Mouse (Mus musculus): ENCODE measurements around the gene Hist1h3c. TPM values are rescaled to one million over a fixed set of nuclear protein-coding genes. Genes with fewer than 3 reads are reported as not detected.
"Not testable (repeated sequence)": the region's sequence is repeated elsewhere in the genome, so short reads cannot be mapped to it uniquely, and the experiment has no call there.

Hist1h3c gene
- polyA plus RNA-seq (2016; fragmentation: Nextera tagmentation; extraction: Ambion mirVana) = 7.9 and 9.3 TPM in 2 replicates

DNA sequence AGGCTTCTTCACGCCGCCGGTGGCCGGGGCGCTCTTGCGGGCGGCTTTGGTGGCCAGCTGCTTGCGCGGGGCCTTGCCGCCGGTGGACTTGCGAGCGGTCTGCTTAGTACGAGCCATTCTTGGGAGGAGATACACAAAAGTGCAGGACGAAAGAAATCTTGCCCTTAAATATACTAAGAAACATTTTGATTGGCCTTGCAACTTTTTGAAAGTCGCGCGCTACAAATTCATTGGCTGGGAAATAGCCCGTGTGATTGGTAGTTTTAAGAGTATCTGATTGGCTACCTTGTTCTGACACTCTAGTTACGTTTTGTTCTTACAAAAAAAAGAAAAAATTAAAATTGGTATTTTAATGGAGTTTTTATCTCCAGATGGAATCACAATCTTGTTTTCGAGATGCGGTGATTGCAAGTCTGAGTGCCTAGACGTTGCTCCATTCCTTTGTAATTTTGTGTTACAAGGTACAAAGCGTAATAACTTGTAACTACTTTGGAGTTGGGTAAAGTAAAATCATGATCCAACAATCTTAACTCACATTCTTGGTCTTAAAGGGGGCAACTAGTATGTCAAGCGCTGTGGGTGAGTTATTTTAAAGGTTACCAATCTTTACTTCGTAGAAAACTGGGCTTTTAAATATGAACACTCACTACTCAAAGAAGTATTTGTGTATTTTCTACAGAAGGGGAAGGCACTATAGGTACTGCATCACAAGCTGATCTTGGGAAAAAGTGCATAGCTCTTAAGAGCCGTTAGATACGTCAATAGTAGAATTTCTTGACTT lies at the start of gene Hist1h3c:
TSS of gene Hist1h3c (minus strand) at position 222 of the 781 bp plus-strand sequence.
- Histone ChIP-seq H3K36me3 (no peaks in the 10 kb centered on the region), H3K27me3 (no peaks in the 10 kb centered on the region), H3K27ac (replicated peaks) (peak within 1 kb of the TSS; percentile 98), H3K9ac (replicated peaks) (peak within 1 kb of the TSS; percentile 62), H3K4me1 (peaks cover 25% of the 10 kb centered on the region), H3K4me3 (peak within 1 kb of the TSS; percentile 47), H3K9me3 (no peaks in the 10 kb centered on the region), H3K4me2 (replicated peaks) (peak within 1 kb of the TSS; percentile 67)
- WGBS = under 1% methylated on average over 26 of the region's 28 CpGs
- ATAC-seq (ENCODE audit: low FRiP score, low read depth) = peak; percentile 72

DNA sequence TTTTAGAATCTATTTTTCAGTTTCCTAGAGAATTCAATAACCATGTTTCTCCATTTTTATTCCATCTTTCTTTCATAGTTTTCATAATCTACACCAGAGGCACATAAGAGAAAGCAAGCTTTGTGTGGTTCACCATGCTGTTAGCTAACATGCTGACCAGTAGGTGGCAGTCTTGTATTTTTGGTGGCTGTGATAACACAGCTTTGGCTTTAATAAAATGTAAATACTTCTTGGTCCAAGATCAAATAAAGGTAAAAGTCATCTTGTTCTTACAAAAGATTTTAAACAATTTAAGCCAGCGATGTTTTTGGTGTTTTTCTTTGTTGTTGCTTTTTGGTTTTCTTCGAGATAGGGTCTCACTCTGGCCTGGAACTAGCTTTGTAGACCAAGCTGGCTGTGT lies 47.1 kb upstream of the Hist1h3c start:
- no peak for ATAC-seq (ENCODE audit: low FRiP score, low read depth)
- WGBS = 45% methylated on average over 2 of the region's 2 CpGs
- no peak overlapping the region for H3K4me2 ChIP-seq (replicated peaks)
- no peak overlapping the region for H3K9ac ChIP-seq (replicated peaks)
- no peaks in the 10 kb centered on the region for H3K27me3 ChIP-seq
- H3K4me3 ChIP-seq = no peak overlapping the region
- H3K36me3 ChIP-seq = no peaks in the 10 kb centered on the region
- H3K4me1 ChIP-seq = no peaks in the 10 kb centered on the region
- no peaks in the 10 kb centered on the region for H3K9me3 ChIP-seq
- no peak overlapping the region for H3K27ac ChIP-seq (replicated peaks)

DNA sequence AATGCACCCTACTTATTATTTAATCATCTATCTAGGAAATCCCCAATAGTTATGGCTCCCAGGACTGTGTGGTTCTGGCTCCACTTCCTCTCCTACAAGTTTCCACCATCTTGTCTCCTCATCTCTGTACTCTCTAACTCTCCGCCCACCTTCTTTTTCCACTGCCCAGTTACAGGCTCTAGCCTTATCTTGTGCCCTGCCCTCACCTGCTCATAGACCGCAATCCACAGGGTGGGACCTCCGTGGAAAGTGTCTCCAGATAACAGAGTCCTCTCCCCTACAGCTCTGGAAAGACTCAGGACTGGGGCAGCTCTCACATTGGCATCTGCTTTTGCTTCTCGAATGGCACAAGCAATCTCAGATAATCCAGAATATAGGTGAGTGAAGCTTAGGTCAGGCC lies 33.6 kb upstream of the Hist1h3c start:
- WGBS = 87% methylated on average over 4 of the region's 4 CpGs
- Histone ChIP-seq H3K27ac (replicated peaks) (no peak overlapping the region), H3K9me3 (no peaks in the 10 kb centered on the region), H3K4me1 (no peaks in the 10 kb centered on the region), H3K36me3 (no peaks in the 10 kb centered on the region), H3K4me3 (no peak overlapping the region), H3K9ac (replicated peaks) (no peak overlapping the region), H3K27me3 (no peaks in the 10 kb centered on the region), H3K4me2 (replicated peaks) (no peak overlapping the region)
- no peak for ATAC-seq (ENCODE audit: low FRiP score, low read depth)

DNA sequence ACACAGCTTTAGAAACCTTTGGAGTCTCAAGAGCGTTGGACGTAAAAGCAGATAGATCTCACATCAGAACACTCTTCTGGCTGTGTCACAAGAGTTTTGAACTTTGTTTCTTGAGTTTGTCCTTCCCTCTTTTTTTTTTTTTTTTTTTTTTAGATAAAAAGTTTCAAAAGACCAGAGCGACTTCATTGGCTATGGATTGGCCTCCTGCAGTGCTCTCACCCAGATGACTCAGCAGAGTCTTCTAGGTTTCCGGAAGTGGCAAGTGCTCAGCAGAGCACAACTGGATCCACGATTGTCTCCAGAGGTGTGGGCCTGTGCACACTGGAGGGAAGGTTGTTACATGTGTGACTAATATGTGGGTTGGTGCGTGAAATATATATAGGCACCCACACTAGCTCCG lies 32.9 kb upstream of the Hist1h3c start:
- Histone ChIP-seq H3K27me3 (no peaks in the 10 kb centered on the region), H3K9ac (replicated peaks) (no peak overlapping the region), H3K4me1 (no peaks in the 10 kb centered on the region), H3K4me2 (replicated peaks) (no peak overlapping the region), H3K36me3 (no peaks in the 10 kb centered on the region), H3K27ac (replicated peaks) (no peak overlapping the region), H3K4me3 (no peak overlapping the region), H3K9me3 (no peaks in the 10 kb centered on the region)
- 94% methylated on average over 7 of the region's 7 CpGs for WGBS
- ATAC-seq (ENCODE audit: low FRiP score, low read depth) = no peak

GRCm38 (mm10) chr13:23772561-23773313 lies 27.3 kb upstream of the Hist1h3c start:
- Histone ChIP-seq H3K4me2 (replicated peaks) (peak overlapping the region; percentile 40), H3K36me3 (no peaks in the 10 kb centered on the region), H3K27me3 (no peaks in the 10 kb centered on the region), H3K4me1 (peaks cover 4% of the 10 kb centered on the region), H3K4me3 (no peak overlapping the region), H3K9me3 (no peaks in the 10 kb centered on the region), H3K9ac (replicated peaks) (no peak overlapping the region), H3K27ac (replicated peaks) (no peak overlapping the region)
- peak; percentile 96 for ATAC-seq (ENCODE audit: low FRiP score, low read depth)
- 20% methylated on average over 21 of the region's 21 CpGs for WGBS

DNA sequence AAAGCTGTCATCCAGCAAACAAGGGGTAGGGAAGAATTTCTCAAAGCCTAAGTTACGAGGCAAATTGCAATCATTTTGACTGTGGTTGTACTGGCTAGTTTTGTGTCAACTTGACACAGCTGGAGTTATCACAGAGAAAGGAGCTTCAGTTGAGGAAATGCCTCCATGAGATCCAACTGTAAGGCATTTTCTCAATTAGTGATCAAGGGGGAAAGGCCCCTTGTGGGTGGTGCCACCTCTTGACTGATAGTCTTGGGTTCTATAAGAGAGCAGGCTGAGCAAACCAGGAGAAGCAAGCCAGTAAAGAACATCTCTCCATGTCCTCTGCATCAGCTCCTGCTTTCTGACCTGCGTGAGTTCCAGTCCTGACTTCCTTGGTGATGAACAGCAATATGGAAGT lies 24.2 kb upstream of the Hist1h3c start, which contains the start of gene Trim38:
TSS of gene Trim38 (plus strand) at position 301 of the 400 bp plus-strand sequence.
- H3K27ac ChIP-seq (replicated peaks); H3K4me3 ChIP-seq; H3K9ac ChIP-seq (replicated peaks); H3K36me3 ChIP-seq; H3K4me2 ChIP-seq (replicated peaks); H3K27me3 ChIP-seq; H3K9me3 ChIP-seq; ATAC-seq (ENCODE audit: low FRiP score, low read depth); H3K4me1 ChIP-seq: not testable (repeated sequence)
- 86% methylated on average over 2 of the region's 2 CpGs for WGBS

- H3K27me3 ChIP-seq = no peaks in the 10 kb centered on the region
- no peak for ATAC-seq (ENCODE audit: low FRiP score, low read depth)
- H3K9ac ChIP-seq (replicated peaks) = no peak overlapping the region
- no peak overlapping the region for H3K4me2 ChIP-seq (replicated peaks)
- H3K9me3 ChIP-seq = no peaks in the 10 kb centered on the region
- 31% methylated on average over 5 of the region's 5 CpGs for WGBS
- H3K27ac ChIP-seq (replicated peaks) = no peak overlapping the region
- no peaks in the 10 kb centered on the region for H3K36me3 ChIP-seq
- H3K4me3 ChIP-seq = no peak overlapping the region
- H3K4me1 ChIP-seq = peaks cover 12% of the 10 kb centered on the region
Observed at GRCm38 (mm10) chr13:23768834-23769397, 23.5 kb upstream of the Hist1h3c start.

DNA sequence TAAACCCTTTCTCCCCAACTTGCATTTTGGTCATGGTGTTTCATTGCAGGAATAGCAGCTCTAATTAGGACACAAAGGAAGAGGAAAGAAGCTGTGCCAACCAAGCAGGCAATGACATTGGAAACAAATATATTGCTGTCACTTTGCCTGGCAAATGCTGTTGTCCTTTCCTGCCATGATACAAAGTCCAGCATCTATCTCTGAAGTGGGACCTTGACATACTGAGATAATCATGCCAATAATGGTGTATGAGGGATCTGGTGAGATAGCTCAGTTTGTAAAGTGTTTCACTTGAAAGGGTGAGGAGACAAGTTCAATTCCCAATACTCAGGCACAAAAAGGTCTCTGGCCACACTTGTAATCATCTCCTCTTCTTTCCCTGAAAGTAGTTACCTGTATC lies 21.4 kb upstream of the Hist1h3c start:
- peaks cover 15% of the 10 kb centered on the region for H3K4me1 ChIP-seq
- no peaks in the 10 kb centered on the region for H3K27me3 ChIP-seq
- no peak for ATAC-seq (ENCODE audit: low FRiP score, low read depth)
- H3K9ac ChIP-seq (replicated peaks) = no peak overlapping the region
- H3K27ac ChIP-seq (replicated peaks) = no peak overlapping the region
- H3K4me3 ChIP-seq = no peak overlapping the region
- H3K4me2 ChIP-seq (replicated peaks) = no peak overlapping the region
- no peaks in the 10 kb centered on the region for H3K9me3 ChIP-seq
- H3K36me3 ChIP-seq = no peaks in the 10 kb centered on the region

DNA sequence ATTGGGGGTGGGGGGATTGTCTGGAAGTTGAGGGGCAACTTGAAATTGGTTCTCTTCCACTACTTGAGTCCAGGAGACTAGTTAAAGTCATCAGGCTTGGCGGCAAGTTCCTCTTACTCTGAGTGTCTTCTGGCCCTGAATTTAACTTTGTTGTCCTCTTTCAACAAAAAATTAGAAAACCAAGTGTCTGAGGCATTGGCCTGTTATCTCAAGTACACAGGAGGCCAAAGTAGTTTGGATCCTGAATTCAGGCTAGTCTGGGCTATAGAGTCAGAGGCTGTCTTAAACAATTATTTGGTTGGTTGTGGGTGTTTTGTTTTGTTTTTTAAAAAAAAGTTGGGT lies 19.7 kb upstream of the Hist1h3c start:
- ATAC-seq (ENCODE audit: low FRiP score, low read depth) = no peak
- WGBS = 63% methylated on average over 1 of the region's 1 CpGs
- H3K4me3 ChIP-seq = no peak overlapping the region
- H3K27me3 ChIP-seq = no peaks in the 10 kb centered on the region
- H3K9ac ChIP-seq (replicated peaks) = no peak overlapping the region
- H3K4me2 ChIP-seq (replicated peaks) = no peak overlapping the region
- peaks cover 24% of the 10 kb centered on the region for H3K4me1 ChIP-seq
- no peak overlapping the region for H3K27ac ChIP-seq (replicated peaks)
- no peaks in the 10 kb centered on the region for H3K36me3 ChIP-seq
- H3K9me3 ChIP-seq = no peaks in the 10 kb centered on the region

DNA sequence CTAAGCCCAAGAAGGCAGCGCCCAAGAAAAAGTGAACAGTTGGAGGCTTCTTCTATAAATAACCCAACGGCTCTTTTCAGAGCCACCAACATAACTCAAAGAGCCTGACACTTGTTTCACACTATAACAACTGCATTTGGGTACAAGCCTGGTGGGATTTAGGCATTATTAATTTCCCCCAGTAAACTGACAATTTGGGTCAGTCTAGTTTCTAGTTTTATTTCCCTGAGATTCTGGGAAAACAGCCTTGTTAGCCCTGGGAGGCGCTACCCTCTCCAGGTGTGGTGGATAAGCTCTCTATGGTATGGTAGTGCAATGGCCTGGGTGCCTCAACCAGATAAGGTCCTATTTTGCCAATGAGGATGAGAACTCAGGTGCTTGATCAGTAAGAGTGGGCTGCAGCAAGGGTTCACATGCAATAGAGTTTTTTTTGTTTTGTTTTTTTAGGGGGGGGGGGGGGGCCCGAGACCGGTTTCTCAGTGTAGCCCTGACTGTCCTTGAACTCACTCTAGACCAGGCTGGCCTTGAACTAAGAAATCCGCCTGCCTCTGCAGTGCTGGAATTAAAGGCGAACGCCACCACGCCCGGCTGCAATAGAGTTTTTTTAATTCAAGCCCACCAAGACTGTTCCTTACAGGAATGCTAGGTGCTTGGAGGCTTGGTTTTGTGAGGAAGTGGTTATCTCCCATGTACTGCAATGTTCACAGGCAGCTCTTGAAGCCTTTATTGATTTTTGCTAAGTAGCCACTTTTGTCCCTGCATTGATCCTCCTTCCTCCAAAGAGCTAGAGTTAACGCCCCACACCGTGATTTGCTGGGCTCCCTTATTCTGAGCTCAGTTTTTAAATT lies 19.1 kb upstream of the Hist1h3c start:
- Histone ChIP-seq H3K4me2 (replicated peaks) (peak overlapping the region; percentile 73), H3K9me3 (no peaks in the 10 kb centered on the region), H3K27me3 (no peaks in the 10 kb centered on the region), H3K4me1 (peaks cover 28% of the 10 kb centered on the region), H3K4me3 (peak overlapping the region; percentile 58), H3K27ac (replicated peaks) (peak overlapping the region; percentile 90), H3K36me3 (no peaks in the 10 kb centered on the region), H3K9ac (replicated peaks) (peak overlapping the region; percentile 71)
- ATAC-seq (ENCODE audit: low FRiP score, low read depth) = no peak
- WGBS = 31% methylated on average over 12 of the region's 12 CpGs

GRCm38 (mm10) chr13:23763586-23764323 lies 18.4 kb upstream of the Hist1h3c start, which contains the start of gene Hist1h1a:
Hist1h1a (plus strand) TSS chr13:23763666.
- Histone ChIP-seq H3K4me2 (replicated peaks) (peak within 1 kb of the TSS; percentile 73), H3K9me3 (no peaks in the 10 kb centered on the region), H3K36me3 (no peaks in the 10 kb centered on the region), H3K27me3 (no peaks in the 10 kb centered on the region), H3K4me1 (peaks cover 28% of the 10 kb centered on the region), H3K9ac (replicated peaks) (peak within 1 kb of the TSS; percentile 71), H3K27ac (replicated peaks) (peak within 1 kb of the TSS; percentile 90), H3K4me3 (peak within 1 kb of the TSS; percentile 58)
- WGBS = 3% methylated on average over 34 of the region's 34 CpGs
- peak; percentile 75 for ATAC-seq (ENCODE audit: low FRiP score, low read depth)

Measured in midbrain, embryonic 12.5 days (tissue).